Mouse (Mus musculus) CD4-positive, CD25-positive, alpha-beta regulatory T cell, adult 2 months (primary cell): ENCODE results near the gene Zfhx3.

Experiments
- DNase-seq: peaks from one replicate; pipeline ENCODE4 v3.0.0-alpha.2; 2012; ENCODE audit warnings: low read depth, low spot score

Zfhx3 gene

DNA sequence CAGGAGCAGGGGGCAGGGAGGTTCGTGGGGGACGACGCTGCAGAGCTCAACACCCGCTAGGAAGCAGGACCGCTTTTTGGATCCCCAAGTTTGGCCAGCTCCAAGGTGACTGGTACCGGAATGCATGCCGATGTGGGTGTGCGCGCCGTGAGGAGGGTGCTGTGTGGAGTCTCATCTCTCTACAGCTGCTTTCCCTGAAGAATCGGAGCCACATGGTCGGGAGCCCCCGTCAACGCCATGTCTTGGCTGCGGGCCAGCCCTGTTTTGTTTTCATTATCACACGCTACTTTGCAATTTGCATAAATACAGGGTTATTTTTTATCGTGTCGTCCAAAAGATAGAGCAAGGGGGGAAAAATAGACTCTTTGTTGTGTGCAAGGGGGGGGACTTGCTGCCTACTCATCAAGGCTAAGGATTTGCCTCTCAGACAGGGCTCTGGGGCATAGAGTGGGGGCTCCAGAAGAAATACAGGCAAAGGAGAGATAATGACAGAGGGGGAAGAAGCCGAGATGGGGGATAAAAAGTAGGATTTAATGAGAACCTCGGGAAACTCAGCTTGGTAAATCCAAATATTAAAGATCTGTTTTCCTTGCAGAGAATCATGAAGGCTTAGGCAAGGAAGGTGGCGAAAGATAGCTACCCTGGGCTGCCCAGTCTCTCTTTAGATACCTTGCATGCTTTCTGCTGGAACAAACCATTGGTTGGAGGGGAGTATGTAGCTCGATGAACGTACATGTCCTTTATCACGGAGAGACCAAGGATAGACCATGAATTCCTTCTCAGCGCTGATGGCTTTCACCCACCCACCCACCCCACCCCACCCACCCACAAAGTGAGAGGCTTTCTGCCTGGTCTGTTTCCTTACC, 595.5 kb downstream of the Zfhx3 start:
- no peak for DNase-seq

GRCm38 (mm10) chr8:108538929-108539555, 596.6 kb downstream of the Zfhx3 start:
- DNase-seq, result no peak

DNA sequence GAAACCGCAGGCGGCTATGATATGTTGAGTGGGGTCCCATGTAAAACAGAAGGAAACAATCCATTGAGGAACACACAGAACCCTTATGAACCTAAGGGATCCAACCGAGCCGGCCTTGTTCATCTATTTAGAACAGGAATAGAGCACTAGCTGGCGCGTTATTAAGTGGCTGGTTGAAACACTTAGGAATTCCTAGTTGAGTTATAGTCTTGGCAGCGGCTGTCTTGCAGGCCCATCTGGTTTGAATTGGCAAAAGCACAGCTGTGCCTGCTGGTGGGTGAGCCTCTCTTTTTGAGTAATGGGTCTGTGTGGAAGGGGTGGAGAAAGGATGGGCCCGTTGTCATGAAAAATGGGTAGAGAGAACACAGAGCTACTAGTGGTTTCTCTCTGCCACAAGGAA, 610.1 kb downstream of the Zfhx3 start:
- no peak for DNase-seq

- no peak for DNase-seq
Measured at GRCm38 (mm10) chr8:108553808-108554577, 611.5 kb downstream of the Zfhx3 start.

GRCm38 (mm10) chr8:108554578-108555245, 612.3 kb downstream of the Zfhx3 start:
- no peak for DNase-seq

DNA sequence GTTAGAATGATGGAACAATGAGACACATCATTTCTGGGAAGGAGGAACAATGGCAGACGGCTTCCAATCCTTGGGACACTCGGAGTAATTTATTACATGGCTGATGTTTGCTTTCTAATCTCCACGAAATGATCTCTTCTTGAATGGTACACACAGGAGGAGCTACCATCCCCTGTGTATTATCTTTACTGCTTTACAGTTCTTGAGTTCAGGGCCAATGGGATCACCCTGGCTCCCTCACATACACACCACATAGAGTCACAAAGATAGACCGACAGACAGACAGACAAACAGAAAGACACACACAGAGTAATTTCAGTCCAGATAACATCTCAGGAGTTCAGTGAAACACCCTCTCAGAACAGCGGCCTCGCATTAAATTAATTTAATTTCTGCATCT, 621.0 kb downstream of the Zfhx3 start:
- DNase-seq, result no peak

GRCm38 (mm10) chr8:108563934-108564564, 621.6 kb downstream of the Zfhx3 start:
- DNase-seq, result no peak

DNA sequence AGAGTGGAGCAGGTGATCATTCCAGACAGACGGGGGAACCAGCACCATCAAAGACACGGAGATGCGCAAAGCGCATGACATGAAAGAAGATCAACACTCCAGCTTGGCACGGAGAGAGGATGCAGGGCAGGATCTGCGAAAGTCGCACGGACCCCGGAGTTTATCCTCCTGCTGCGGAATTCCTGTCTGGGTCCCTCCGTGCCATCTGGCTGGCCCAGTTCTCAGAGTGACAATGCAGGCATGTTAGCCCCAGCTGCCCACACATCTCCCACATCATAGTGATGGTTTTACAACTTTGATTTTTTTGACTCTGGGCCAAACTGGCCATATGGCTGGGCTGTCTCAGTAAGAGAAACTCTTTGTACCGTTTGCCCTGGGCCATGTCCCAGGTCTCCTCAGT, 623.6 kb downstream of the Zfhx3 start:
- no peak for DNase-seq

DNA sequence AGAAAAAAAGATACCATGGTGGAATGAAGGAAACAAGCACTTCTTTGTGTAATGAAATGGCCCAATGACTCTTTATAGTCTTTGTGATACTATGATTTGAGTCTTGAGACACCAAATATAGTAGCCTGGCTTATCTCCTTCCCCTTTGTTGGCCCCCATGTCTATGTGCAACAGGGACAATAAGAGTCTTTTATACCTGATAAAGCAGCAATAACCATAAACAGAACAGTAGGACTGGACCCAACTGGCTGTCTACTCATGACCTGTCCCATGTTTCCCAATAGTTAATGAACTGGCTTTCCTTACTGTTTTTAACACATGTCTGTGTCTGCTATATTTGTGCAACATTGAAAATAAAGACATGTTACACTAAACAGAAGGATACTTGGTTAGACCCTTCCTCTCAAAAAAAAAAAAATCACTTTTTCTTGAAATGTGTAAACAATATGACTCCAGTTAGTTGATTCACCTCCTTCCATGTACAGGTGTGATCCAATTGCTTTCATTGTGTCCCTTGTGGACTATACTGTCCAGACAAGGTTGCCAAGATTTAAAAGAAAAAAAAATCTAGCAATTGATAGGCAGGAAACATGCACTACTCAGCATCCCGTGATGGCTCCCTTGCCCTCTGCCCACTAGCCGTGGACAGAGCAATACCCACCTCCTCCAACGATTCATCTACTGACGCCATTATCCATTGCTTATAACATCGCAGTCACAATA, 631.0 kb downstream of the Zfhx3 start:
- DNase-seq, result no peak

GRCm38 (mm10) chr8:108574101-108574500, 631.7 kb downstream of the Zfhx3 start:
- peak; percentile 39 for DNase-seq

DNA sequence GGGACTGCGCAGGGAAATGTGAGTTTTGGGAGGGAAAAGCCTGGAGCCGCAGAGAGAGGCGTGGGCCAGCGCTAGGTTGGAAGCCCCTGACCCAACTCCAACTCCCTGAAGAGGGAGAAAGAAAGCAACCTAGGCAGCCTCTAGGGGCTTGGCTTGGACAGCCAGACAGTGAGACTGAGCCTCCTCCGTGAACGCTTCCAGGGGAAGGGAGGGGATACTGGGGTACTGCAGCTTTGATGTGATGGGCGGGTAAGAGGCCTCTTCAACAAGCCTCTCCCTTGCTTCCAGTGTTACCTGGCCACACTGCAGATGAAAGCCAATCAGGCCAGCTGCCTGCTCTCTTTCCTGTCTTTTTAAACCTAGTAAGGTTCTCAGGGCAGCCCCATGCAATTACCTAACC, 635.1 kb downstream of the Zfhx3 start:
- no peak for DNase-seq

DNA sequence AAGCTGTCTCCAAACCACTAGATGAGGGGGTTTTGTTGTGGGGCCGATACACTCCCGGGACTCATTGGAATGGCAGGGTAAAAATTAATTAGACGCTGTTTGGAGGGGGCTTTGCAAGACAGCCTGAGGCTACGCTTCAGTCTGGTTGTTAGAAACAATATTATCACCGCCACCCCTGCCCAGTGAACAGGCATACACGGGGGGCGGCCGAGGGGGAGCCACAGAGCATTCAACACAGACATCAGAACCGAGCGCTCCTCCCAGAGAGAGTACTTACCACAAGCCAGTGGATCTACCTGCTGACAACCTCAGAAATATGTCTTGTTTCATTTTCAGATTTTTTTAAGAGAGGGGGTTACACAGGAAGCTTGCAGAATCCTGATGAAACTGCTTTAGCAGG, 635.9 kb downstream of the Zfhx3 start:
- no peak for DNase-seq

GRCm38 (mm10) chr8:108579808-108580207, 637.4 kb downstream of the Zfhx3 start:
- no peak for DNase-seq

DNA sequence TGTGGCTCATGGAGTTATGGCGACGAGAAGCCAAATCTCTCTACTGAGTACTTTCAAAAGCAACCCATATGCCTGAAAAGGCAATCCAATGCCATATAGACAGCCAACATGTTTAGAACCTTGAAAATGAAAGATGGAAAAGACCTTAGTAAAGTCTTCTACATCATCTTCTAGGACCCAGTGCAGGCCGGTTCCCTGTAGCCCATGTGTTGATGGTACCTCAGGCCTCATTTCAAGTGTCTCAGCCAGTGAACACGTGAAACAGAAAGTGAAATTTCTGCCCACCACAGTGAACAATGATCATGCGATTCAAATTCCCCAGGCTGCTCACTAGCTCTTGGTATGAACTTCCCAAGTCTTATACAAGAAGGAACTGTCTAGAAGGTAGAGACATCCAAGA, 637.9 kb downstream of the Zfhx3 start:
- DNase-seq, result no peak

GRCm38 (mm10) chr8:108581557-108581956, 639.1 kb downstream of the Zfhx3 start:
- no peak for DNase-seq

- DNase-seq, result no peak
Measured at GRCm38 (mm10) chr8:108582251-108582650, 639.8 kb downstream of the Zfhx3 start.

DNA sequence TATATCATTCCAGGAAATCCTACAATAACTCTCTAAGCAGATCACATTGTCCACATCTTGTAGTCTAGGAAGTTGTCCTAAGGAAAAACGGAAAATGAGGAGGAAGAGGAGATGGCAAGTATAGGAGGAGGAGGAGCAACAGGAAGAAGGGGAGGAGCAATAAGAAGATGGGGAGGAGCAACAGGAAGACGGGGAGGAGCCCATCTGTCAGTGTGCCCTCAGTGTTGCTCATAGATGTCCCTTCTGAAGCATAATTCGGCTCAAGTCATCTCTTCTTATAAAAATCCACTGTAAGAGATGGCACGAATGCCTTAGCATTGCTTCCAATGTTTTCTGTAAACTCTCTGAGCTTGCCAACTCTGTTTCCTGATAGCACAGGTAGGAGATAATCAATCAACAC, 640.8 kb downstream of the Zfhx3 start:
- no peak for DNase-seq

- no peak for DNase-seq
Measured at GRCm38 (mm10) chr8:108583867-108584661, 641.6 kb downstream of the Zfhx3 start.

GRCm38 (mm10) chr8:108584662-108584978, 642.2 kb downstream of the Zfhx3 start:
- DNase-seq, result no peak

DNA sequence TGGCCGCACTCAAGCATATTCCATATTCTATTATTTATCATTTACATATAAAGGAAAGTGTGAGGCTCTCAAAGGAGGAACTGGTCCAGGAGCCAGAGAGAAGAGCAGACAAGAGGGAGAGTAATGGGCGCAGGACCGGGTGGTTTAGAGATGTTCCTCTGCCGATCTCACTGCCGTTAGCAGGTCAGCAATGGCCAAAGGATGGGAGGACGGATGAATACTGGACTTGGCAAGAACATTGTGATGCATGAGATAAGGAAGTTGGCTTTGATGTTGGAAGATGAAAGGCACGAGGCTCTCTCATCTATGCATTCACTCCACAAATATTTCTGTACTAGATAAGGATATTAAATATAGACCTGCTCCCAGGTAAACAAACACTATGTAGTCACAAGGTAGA, 648.6 kb downstream of the Zfhx3 start:
- no peak for DNase-seq
